Mouse (Mus musculus) ES-CJ7 (cell line): ENCODE measurements around the gene Mfsd4b3.
"Not testable (repeated sequence)": the region's sequence is repeated elsewhere in the genome, so short reads cannot be mapped to it uniquely, and the experiment has no call there.

ENCODE experiments used
- DNase-seq: peaks from one replicate; pipeline ENCODE4 v3.0.0; 2011; ENCODE audit warnings: low read depth, low spot score

The Mfsd4b3 gene

GRCm38 (mm10) chr10:39959761-39960440, at the start of gene Mfsd4b3:
TSS of gene Mfsd4b3 (minus strand) at chr10:39960153.
- DNase-seq = peak; percentile 98

- no peak for DNase-seq
Measured at GRCm38 (mm10) chr10:40009591-40009990, 49.6 kb upstream of the Mfsd4b3 start.

GRCm38 (mm10) chr10:40008847-40009246, 48.9 kb upstream of the Mfsd4b3 start:
- DNase-seq = not testable (repeated sequence)

- no peak for DNase-seq
Measured at GRCm38 (mm10) chr10:40007953-40008352, 48.0 kb upstream of the Mfsd4b3 start.

GRCm38 (mm10) chr10:40006963-40007362, 47.0 kb upstream of the Mfsd4b3 start:
- DNase-seq = peak; percentile 46

GRCm38 (mm10) chr10:40000746-40001145, 40.8 kb upstream of the Mfsd4b3 start:
- DNase-seq = no peak

GRCm38 (mm10) chr10:39991155-39991554, 31.2 kb upstream of the Mfsd4b3 start:
- DNase-seq = no peak

GRCm38 (mm10) chr10:39986466-39986865, 26.5 kb upstream of the Mfsd4b3 start, which contains the start of gene Mfsd4b5:
TSS of gene Mfsd4b5 (minus strand) at chr10:39986646.
- no peak for DNase-seq

- DNase-seq = no peak
Measured at GRCm38 (mm10) chr10:39982604-39983003, 22.7 kb upstream of the Mfsd4b3 start.

GRCm38 (mm10) chr10:39978231-39978630, 18.3 kb upstream of the Mfsd4b3 start:
- DNase-seq = peak; percentile 44

- no peak for DNase-seq
Measured at GRCm38 (mm10) chr10:39977346-39977745, 17.4 kb upstream of the Mfsd4b3 start.

- peak; percentile 88 for DNase-seq
Measured at GRCm38 (mm10) chr10:39975771-39976170, 15.8 kb upstream of the Mfsd4b3 start.

- DNase-seq = no peak
Measured at GRCm38 (mm10) chr10:39974982-39975381, 15.0 kb upstream of the Mfsd4b3 start.

- peak; percentile 49 for DNase-seq
Measured at GRCm38 (mm10) chr10:39967512-39967911, 7.6 kb upstream of the Mfsd4b3 start.

GRCm38 (mm10) chr10:39961906-39962305, 2.0 kb upstream of the Mfsd4b3 start:
- no peak for DNase-seq

GRCm38 (mm10) chr10:39960441-39960822, 479 bp upstream of the Mfsd4b3 start:
- DNase-seq = peak; percentile 7

- no peak for DNase-seq
Measured at GRCm38 (mm10) chr10:39958266-39958665, 1.7 kb downstream of the Mfsd4b3 start.

- no peak for DNase-seq
Measured at GRCm38 (mm10) chr10:39956340-39956878, 3.5 kb downstream of the Mfsd4b3 start.

GRCm38 (mm10) chr10:39955163-39955562, 4.8 kb downstream of the Mfsd4b3 start:
- DNase-seq = no peak

GRCm38 (mm10) chr10:39949377-39949954, 10.5 kb downstream of the Mfsd4b3 start:
- no peak for DNase-seq

GRCm38 (mm10) chr10:39947195-39947594, 12.8 kb downstream of the Mfsd4b3 start:
- DNase-seq = not testable (repeated sequence)

GRCm38 (mm10) chr10:39936553-39936952, 23.4 kb downstream of the Mfsd4b3 start:
- DNase-seq = no peak

GRCm38 (mm10) chr10:39926616-39927139, 33.3 kb downstream of the Mfsd4b3 start, which contains the start of gene Mfsd4b2:
TSS of gene Mfsd4b2 (minus strand) at chr10:39926923.
- no peak for DNase-seq
